Mouse (Mus musculus): ENCODE results near the gene Rasl10a. TPM values are rescaled to one million over a fixed set of nuclear protein-coding genes. Genes with fewer than 3 reads are reported as not detected.

Rasl10a gene
- 0.60 and 0.77 TPM in 2 replicates for polyA plus RNA-seq (2016; fragmentation: Nextera tagmentation; extraction: Ambion mirVana)

GRCm38 (mm10) chr11:5057856-5058641 lies at the start of gene Rasl10a:
Rasl10a (plus strand) TSS chr11:5058128.
- Histone ChIP-seq H3K4me3 (peak within 1 kb of the TSS; percentile 55), H3K4me1 (peaks cover 74% of the 10 kb centered on the region), H3K9me3 (no peaks in the 10 kb centered on the region), H3K27ac (peak within 1 kb of the TSS; percentile 45), H3K27me3 (ENCODE audit: poor library complexity, severe bottlenecking) (peaks cover 84% of the 10 kb centered on the region), H3K36me3 (replicated peaks) (peaks cover 10% of the 10 kb centered on the region; the same call in 1 of the 2 replicates)
- peak; percentile 43 for DNase-seq (ENCODE audit: extremely low spot score, low spot score)
- WGBS: 2% methylated on average over 77 of the region's 77 CpGs

- H3K9me3 ChIP-seq: no peaks in the 10 kb centered on the region
- H3K27ac ChIP-seq: no peak overlapping the region
- no peaks in the 10 kb centered on the region for H3K27me3 ChIP-seq (ENCODE audit: poor library complexity, severe bottlenecking)
- H3K4me3 ChIP-seq: no peak overlapping the region
- H3K4me1 ChIP-seq: no peaks in the 10 kb centered on the region
- WGBS: 90% methylated on average over 3 of the region's 3 CpGs
- peaks cover 46% of the 10 kb centered on the region for H3K36me3 ChIP-seq (replicated peaks)
- no peak for DNase-seq (ENCODE audit: extremely low spot score, low spot score)
These were observed 49.1 kb upstream of the Rasl10a start for GRCm38 (mm10) chr11:5008867-5009266.

- no peaks in the 10 kb centered on the region for H3K9me3 ChIP-seq
- H3K27me3 ChIP-seq (ENCODE audit: poor library complexity, severe bottlenecking): no peaks in the 10 kb centered on the region
- 92% methylated on average over 3 of the region's 3 CpGs for WGBS
- no peak overlapping the region for H3K27ac ChIP-seq
- H3K36me3 ChIP-seq (replicated peaks): peaks cover 52% of the 10 kb centered on the region
- no peak overlapping the region for H3K4me3 ChIP-seq
- no peak for DNase-seq (ENCODE audit: extremely low spot score, low spot score)
- H3K4me1 ChIP-seq: no peaks in the 10 kb centered on the region
These were observed 48.4 kb upstream of the Rasl10a start for GRCm38 (mm10) chr11:5009354-5010074.

- H3K9me3 ChIP-seq: no peaks in the 10 kb centered on the region
- peaks cover 54% of the 10 kb centered on the region for H3K36me3 ChIP-seq (replicated peaks)
- 86% methylated on average over 1 of the region's 1 CpGs for WGBS
- H3K27me3 ChIP-seq (ENCODE audit: poor library complexity, severe bottlenecking): no peaks in the 10 kb centered on the region
- H3K4me3 ChIP-seq: no peak overlapping the region
- DNase-seq (ENCODE audit: extremely low spot score, low spot score): no peak
- no peak overlapping the region for H3K27ac ChIP-seq
- no peaks in the 10 kb centered on the region for H3K4me1 ChIP-seq
These were observed 47.7 kb upstream of the Rasl10a start for GRCm38 (mm10) chr11:5010205-5010604.

GRCm38 (mm10) chr11:5011480-5011879 lies 46.4 kb upstream of the Rasl10a start:
- Histone ChIP-seq H3K27ac (no peak overlapping the region), H3K36me3 (replicated peaks) (peaks cover 67% of the 10 kb centered on the region), H3K9me3 (no peaks in the 10 kb centered on the region), H3K4me3 (no peak overlapping the region), H3K27me3 (ENCODE audit: poor library complexity, severe bottlenecking) (no peaks in the 10 kb centered on the region), H3K4me1 (no peaks in the 10 kb centered on the region)
- 70% methylated on average over 1 of the region's 1 CpGs for WGBS
- no peak for DNase-seq (ENCODE audit: extremely low spot score, low spot score)

- 85% methylated on average over 5 of the region's 5 CpGs for WGBS
These were observed 45.7 kb upstream of the Rasl10a start for GRCm38 (mm10) chr11:5012213-5012715.

GRCm38 (mm10) chr11:5015720-5016119 lies 42.2 kb upstream of the Rasl10a start:
- 58% methylated on average over 2 of the region's 2 CpGs for WGBS
- Histone ChIP-seq H3K4me1 (no peaks in the 10 kb centered on the region), H3K27ac (no peak overlapping the region), H3K27me3 (ENCODE audit: poor library complexity, severe bottlenecking) (no peaks in the 10 kb centered on the region), H3K36me3 (replicated peaks) (peaks cover 92% of the 10 kb centered on the region), H3K4me3 (no peak overlapping the region), H3K9me3 (no peaks in the 10 kb centered on the region)
- DNase-seq (ENCODE audit: extremely low spot score, low spot score): peak; percentile 17

More at GRCm38 (mm10) chr11:5012213-5012715, 45.7 kb upstream of the Rasl10a start:
- Histone ChIP-seq H3K9me3 (no peaks in the 10 kb centered on the region), H3K27ac (no peak overlapping the region), H3K36me3 (replicated peaks) (peaks cover 72% of the 10 kb centered on the region), H3K4me3 (no peak overlapping the region), H3K4me1 (no peaks in the 10 kb centered on the region), H3K27me3 (ENCODE audit: poor library complexity, severe bottlenecking) (no peaks in the 10 kb centered on the region)
- no peak for DNase-seq (ENCODE audit: extremely low spot score, low spot score)

GRCm38 (mm10) chr11:5016286-5016685 lies 41.6 kb upstream of the Rasl10a start:
- H3K36me3 ChIP-seq (replicated peaks): peaks cover 92% of the 10 kb centered on the region
- H3K4me3 ChIP-seq: no peak overlapping the region
- WGBS: 89% methylated on average over 5 of the region's 5 CpGs
- DNase-seq (ENCODE audit: extremely low spot score, low spot score): no peak
- H3K4me1 ChIP-seq: no peaks in the 10 kb centered on the region
- no peaks in the 10 kb centered on the region for H3K9me3 ChIP-seq
- H3K27me3 ChIP-seq (ENCODE audit: poor library complexity, severe bottlenecking): no peaks in the 10 kb centered on the region
- H3K27ac ChIP-seq: no peak overlapping the region

GRCm38 (mm10) chr11:5017506-5017905 lies 40.4 kb upstream of the Rasl10a start:
- no peaks in the 10 kb centered on the region for H3K4me1 ChIP-seq
- no peaks in the 10 kb centered on the region for H3K27me3 ChIP-seq (ENCODE audit: poor library complexity, severe bottlenecking)
- 76% methylated on average over 6 of the region's 6 CpGs for WGBS
- no peak for DNase-seq (ENCODE audit: extremely low spot score, low spot score)
- H3K9me3 ChIP-seq: no peaks in the 10 kb centered on the region
- H3K36me3 ChIP-seq (replicated peaks): peaks cover 88% of the 10 kb centered on the region
- no peak overlapping the region for H3K27ac ChIP-seq
- H3K4me3 ChIP-seq: no peak overlapping the region

GRCm38 (mm10) chr11:5025108-5025507 lies 32.8 kb upstream of the Rasl10a start:
- no peaks in the 10 kb centered on the region for H3K9me3 ChIP-seq
- WGBS: 97% methylated on average over 1 of the region's 1 CpGs
- no peaks in the 10 kb centered on the region for H3K27me3 ChIP-seq (ENCODE audit: poor library complexity, severe bottlenecking)
- peaks cover 90% of the 10 kb centered on the region for H3K36me3 ChIP-seq (replicated peaks)
- no peak for DNase-seq (ENCODE audit: extremely low spot score, low spot score)
- no peak overlapping the region for H3K27ac ChIP-seq
- H3K4me3 ChIP-seq: no peak overlapping the region
- no peaks in the 10 kb centered on the region for H3K4me1 ChIP-seq

GRCm38 (mm10) chr11:5028228-5028627 lies 29.7 kb upstream of the Rasl10a start:
- no peaks in the 10 kb centered on the region for H3K9me3 ChIP-seq
- H3K4me3 ChIP-seq: no peak overlapping the region
- DNase-seq (ENCODE audit: extremely low spot score, low spot score): no peak
- no peaks in the 10 kb centered on the region for H3K4me1 ChIP-seq
- H3K27me3 ChIP-seq (ENCODE audit: poor library complexity, severe bottlenecking): no peaks in the 10 kb centered on the region
- H3K36me3 ChIP-seq (replicated peaks): peaks cover 100% of the 10 kb centered on the region
- WGBS: 96% methylated on average over 7 of the region's 7 CpGs
- no peak overlapping the region for H3K27ac ChIP-seq

GRCm38 (mm10) chr11:5032706-5033105 lies 25.2 kb upstream of the Rasl10a start:
- H3K4me3 ChIP-seq: no peak overlapping the region
- 93% methylated on average over 10 of the region's 10 CpGs for WGBS
- peaks cover 99% of the 10 kb centered on the region for H3K36me3 ChIP-seq (replicated peaks)

GRCm38 (mm10) chr11:5033136-5033535 lies 24.8 kb upstream of the Rasl10a start:
- Histone ChIP-seq H3K4me3 (no peak overlapping the region), H3K9me3 (no peaks in the 10 kb centered on the region), H3K27ac (no peak overlapping the region), H3K4me1 (no peaks in the 10 kb centered on the region), H3K36me3 (replicated peaks) (peaks cover 99% of the 10 kb centered on the region), H3K27me3 (ENCODE audit: poor library complexity, severe bottlenecking) (no peaks in the 10 kb centered on the region)
- DNase-seq (ENCODE audit: extremely low spot score, low spot score): no peak
- WGBS: 96% methylated on average over 3 of the region's 3 CpGs

More at GRCm38 (mm10) chr11:5032706-5033105, 25.2 kb upstream of the Rasl10a start:
- Histone ChIP-seq H3K27ac (no peak overlapping the region), H3K9me3 (no peaks in the 10 kb centered on the region), H3K27me3 (ENCODE audit: poor library complexity, severe bottlenecking) (no peaks in the 10 kb centered on the region), H3K4me1 (no peaks in the 10 kb centered on the region)
- no peak for DNase-seq (ENCODE audit: extremely low spot score, low spot score)
